Mouse (Mus musculus) megakaryocyte, embryonic 14.5 days (primary cell): ENCODE data around the gene Il22ra2.

Source experiments
- FLI1 ChIP-seq: IDR thresholded peaks from 2 replicates; pipeline ENCODE4 v1.6.1; 2012; ENCODE audit warnings: low read length, inconsistent platforms, mixed read lengths
- GATA1 ChIP-seq: IDR thresholded peaks from 3 replicates; pipeline ENCODE4 v1.6.1; 2012; ENCODE audit warnings: mixed read lengths, low read length, inconsistent platforms, borderline replicate concordance

DNA sequence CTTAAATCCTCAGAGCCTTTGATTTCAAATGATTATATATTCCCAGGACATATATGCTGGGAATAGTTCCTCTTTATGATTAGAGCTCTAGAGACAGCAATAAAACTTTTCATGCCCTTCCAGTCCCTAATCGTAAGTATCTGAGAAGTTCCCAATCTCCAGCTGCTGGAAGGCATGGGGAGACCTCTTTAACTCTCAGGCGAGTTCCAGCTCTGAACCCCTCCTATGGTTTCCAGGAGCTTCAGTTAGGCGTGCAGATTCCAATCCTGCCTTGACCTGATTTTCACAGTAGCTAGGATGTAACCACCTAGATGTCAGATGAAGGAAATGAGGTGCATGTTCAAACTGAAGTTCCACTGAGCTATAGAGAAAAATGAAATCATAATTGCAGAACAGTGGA, 29.2 kb upstream of the Il22ra2 start:
- TF ChIP-seq FLI1 (no peak), GATA1 (no peak)
